Mouse (Mus musculus): ENCODE measurements around the gene Ice2. TPM values are rescaled to one million over a fixed set of nuclear protein-coding genes. Genes with fewer than 3 reads are reported as not detected.

Gene Ice2
- polyA plus RNA-seq, 1 experiment from 2014 or later = 12.6 TPM

DNA sequence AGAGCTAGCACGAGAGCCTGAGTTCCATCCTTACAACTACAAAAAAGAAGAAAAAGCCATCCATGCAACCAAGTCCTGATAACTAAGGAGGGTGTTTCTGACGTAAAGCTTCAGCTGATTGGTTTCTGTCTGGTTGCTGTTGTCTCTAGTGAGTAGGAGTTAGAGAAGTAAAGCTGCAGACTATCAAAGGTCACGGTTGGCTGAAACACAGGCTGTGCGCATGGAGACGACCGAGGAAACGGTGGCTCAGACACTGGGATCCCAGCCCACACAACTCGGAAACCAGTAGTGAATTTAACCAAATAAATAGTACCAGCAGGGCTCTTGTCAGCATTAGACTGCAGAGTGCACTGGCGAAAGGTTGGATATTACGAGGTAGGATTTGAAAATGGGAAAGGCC, 37.5 kb downstream of the Ice2 start:
- Histone ChIP-seq H3K4me2 (ENCODE audit: low read depth, low read length) (no peak overlapping the region), H3K9ac (ENCODE audit: low read length) (no peak overlapping the region), H3K36me3 (ENCODE audit: control insufficient read depth, insufficient read depth) (peaks cover 7% of the 10 kb centered on the region; the same call in 1 of the 2 replicates), H3K4me3 (ENCODE audit: low read length) (no peak overlapping the region), H3K4me1 (ENCODE audit: control insufficient read depth, insufficient read depth, low read length) (peaks cover 2% of the 10 kb centered on the region; the same call in 1 of the 2 replicates), H3K27ac (ENCODE audit: low read length) (no peak overlapping the region), H3K9me3 (replicated peaks; ENCODE audit: control insufficient read depth, low read length) (no peaks in the 10 kb centered on the region), H3K27me3 (ENCODE audit: control insufficient read depth, insufficient read depth, low read length) (no peaks in the 10 kb centered on the region)
- no peak for ATAC-seq (replicated peaks; ENCODE audit: extremely low read depth, insufficient read depth, low FRiP score)
- 80% methylated on average over 10 of the region's 10 CpGs for WGBS

DNA sequence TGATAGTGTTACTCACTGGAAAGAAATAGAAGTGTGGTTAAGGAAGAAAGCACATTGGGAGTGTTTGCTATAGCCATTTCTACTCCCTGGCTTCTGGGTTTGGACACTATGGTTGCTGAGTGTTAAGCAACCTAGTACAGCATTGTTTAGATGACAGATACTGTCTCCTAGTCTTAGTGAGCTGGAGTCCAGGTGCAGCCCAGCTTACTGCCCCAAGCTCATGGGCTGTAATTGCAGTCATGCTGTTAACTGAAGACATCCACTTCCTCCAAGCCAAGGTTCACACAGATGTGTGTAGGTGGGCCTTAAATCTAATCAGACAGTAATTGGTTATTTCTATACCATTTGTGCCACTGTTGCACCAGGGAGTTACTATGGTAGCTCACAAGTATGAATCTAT, 38.0 kb downstream of the Ice2 start:
- no peak for ATAC-seq (replicated peaks; ENCODE audit: extremely low read depth, insufficient read depth, low FRiP score)

DNA sequence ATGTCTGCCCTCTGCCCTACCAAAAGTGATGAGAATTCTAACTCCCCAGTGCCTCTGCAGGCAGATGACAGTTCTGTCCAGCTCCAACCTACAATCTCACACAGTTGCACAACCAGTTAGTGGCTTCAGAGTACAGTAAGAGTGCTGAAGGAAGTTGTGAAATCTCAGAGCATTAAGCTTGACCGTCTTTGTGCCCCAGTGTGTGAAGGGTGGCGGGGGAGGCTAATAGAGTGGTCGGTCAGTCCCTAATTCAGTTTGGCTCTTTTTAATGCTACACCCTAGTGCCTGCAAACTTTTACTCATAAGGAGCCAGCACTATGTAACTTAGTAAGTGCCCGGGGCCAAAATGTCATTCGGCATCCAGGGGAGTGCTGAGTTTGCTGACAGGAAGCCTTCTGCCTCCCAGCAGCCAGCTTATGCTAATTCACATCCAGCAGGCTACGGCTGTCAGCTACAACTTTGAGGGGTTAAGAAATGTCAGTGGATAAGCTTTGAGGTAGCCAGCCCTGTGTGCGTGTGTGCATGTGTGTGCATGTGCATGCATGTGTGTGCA, 42.2 kb downstream of the Ice2 start:
- Histone ChIP-seq H3K27ac (ENCODE audit: low read length) (peak overlapping the region; percentile 27), H3K9me3 (replicated peaks; ENCODE audit: control insufficient read depth, low read length) (no peaks in the 10 kb centered on the region), H3K4me2 (ENCODE audit: low read depth, low read length) (no peak overlapping the region), H3K27me3 (ENCODE audit: control insufficient read depth, insufficient read depth, low read length) (no peaks in the 10 kb centered on the region), H3K4me1 (ENCODE audit: control insufficient read depth, insufficient read depth, low read length) (peaks cover 9% of the 10 kb centered on the region), H3K36me3 (ENCODE audit: control insufficient read depth, insufficient read depth) (no peaks in the 10 kb centered on the region), H3K9ac (ENCODE audit: low read length) (peak overlapping the region; percentile 25; the same call in 1 of the 2 replicates), H3K4me3 (ENCODE audit: low read length) (no peak overlapping the region)
- no peak for ATAC-seq (replicated peaks; ENCODE audit: extremely low read depth, insufficient read depth, low FRiP score)
- 30% methylated on average over 7 of the region's 7 CpGs for WGBS

More for the DNA sequence above, 38.0 kb downstream of the Ice2 start:
- no peaks in the 10 kb centered on the region for H3K9me3 ChIP-seq (replicated peaks; ENCODE audit: control insufficient read depth, low read length)
- H3K4me1 ChIP-seq (ENCODE audit: control insufficient read depth, insufficient read depth, low read length) = peaks cover 2% of the 10 kb centered on the region; the same call in 1 of the 2 replicates
- H3K27ac ChIP-seq (ENCODE audit: low read length) = no peak overlapping the region
- H3K27me3 ChIP-seq (ENCODE audit: control insufficient read depth, insufficient read depth, low read length) = no peaks in the 10 kb centered on the region
- H3K9ac ChIP-seq (ENCODE audit: low read length) = no peak overlapping the region
- peaks cover 2% of the 10 kb centered on the region; the same call in 1 of the 2 replicates for H3K36me3 ChIP-seq (ENCODE audit: control insufficient read depth, insufficient read depth)
- H3K4me2 ChIP-seq (ENCODE audit: low read depth, low read length) = no peak overlapping the region
- H3K4me3 ChIP-seq (ENCODE audit: low read length) = no peak overlapping the region

DNA sequence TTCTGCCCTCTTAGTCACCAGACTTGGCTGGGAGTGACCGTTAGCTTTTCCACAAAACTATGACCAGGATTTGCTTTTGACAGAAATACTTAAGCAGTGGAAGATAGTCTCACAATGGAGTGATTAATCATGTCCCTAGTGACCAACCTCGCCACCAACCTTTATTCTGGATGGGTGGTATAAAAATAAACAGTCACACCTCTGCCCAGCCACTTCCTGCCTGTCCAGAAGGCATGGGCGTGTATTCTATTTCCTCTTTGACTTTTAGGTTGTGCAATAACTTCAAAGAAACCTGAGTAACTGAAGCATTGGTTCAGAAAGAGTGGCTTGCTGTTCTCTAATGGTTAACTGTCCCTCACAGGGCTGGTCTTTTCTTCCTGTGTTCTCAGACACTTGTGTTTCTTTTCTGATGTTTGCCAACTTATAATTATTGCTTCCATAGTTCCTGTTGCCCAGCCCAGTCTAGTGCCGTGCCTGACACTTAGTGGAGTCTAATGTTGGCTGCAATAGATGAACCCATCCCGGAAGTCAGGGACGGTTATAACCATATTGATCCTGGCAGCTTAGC, 44.8 kb downstream of the Ice2 start:
- no peaks in the 10 kb centered on the region for H3K27me3 ChIP-seq (ENCODE audit: control insufficient read depth, insufficient read depth, low read length)
- H3K9me3 ChIP-seq (replicated peaks; ENCODE audit: control insufficient read depth, low read length) = no peaks in the 10 kb centered on the region
- 47% methylated on average over 6 of the region's 6 CpGs for WGBS
- H3K36me3 ChIP-seq (ENCODE audit: control insufficient read depth, insufficient read depth) = no peaks in the 10 kb centered on the region
- no peak overlapping the region for H3K4me2 ChIP-seq (ENCODE audit: low read depth, low read length)
- H3K4me1 ChIP-seq (ENCODE audit: control insufficient read depth, insufficient read depth, low read length) = peaks cover 9% of the 10 kb centered on the region
- no peak overlapping the region for H3K27ac ChIP-seq (ENCODE audit: low read length)
- no peak overlapping the region for H3K4me3 ChIP-seq (ENCODE audit: low read length)
- ATAC-seq (replicated peaks; ENCODE audit: extremely low read depth, insufficient read depth, low FRiP score) = no peak
- H3K9ac ChIP-seq (ENCODE audit: low read length) = no peak overlapping the region

DNA sequence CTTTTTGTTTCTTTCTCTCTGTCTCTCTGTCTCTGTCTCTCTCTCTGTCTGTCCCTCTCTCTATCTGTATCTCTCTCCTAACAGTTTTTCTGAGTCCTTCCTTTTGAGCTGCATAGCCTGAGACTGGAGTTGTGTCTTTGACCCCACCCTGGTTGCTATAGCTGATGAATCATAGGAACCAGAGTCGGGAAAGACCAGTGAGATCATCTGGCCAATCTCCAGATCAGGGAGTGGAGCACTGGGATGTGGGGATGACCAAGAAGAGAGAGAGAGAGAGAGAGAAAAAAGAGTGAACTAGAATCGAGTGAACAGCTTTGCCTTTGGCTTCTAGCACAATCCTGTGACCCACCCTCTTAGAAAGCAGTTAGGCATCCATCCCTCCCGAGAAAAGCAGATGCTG, 45.5 kb downstream of the Ice2 start:
- peaks cover 9% of the 10 kb centered on the region for H3K4me1 ChIP-seq (ENCODE audit: control insufficient read depth, insufficient read depth, low read length)

DNA sequence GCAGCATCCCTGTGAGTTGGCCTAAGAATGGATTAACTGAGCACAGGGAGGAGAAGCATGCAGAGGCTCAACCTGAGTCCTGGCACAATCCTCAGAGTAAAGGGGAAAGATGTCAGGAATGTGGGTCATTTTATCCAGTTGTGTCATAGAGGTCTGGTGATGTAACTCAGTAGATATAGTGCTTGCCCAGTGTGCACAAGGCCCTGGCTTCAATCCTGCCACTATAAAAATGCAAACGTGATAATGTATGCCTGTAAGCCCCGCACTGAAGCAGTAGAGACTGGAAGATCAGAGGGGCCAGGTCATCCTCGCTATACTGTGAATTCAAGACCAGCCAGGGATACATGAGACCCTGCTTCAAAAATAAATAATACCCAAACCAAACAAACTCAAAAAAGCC, 51.1 kb downstream of the Ice2 start:
- Histone ChIP-seq H3K4me2 (ENCODE audit: low read depth, low read length) (no peak overlapping the region), H3K36me3 (ENCODE audit: control insufficient read depth, insufficient read depth) (no peaks in the 10 kb centered on the region), H3K27me3 (ENCODE audit: control insufficient read depth, insufficient read depth, low read length) (no peaks in the 10 kb centered on the region), H3K27ac (ENCODE audit: low read length) (no peak overlapping the region), H3K4me3 (ENCODE audit: low read length) (no peak overlapping the region), H3K9ac (ENCODE audit: low read length) (no peak overlapping the region), H3K4me1 (ENCODE audit: control insufficient read depth, insufficient read depth, low read length) (peaks cover 5% of the 10 kb centered on the region), H3K9me3 (replicated peaks; ENCODE audit: control insufficient read depth, low read length) (no peaks in the 10 kb centered on the region)
- no peak for ATAC-seq (replicated peaks; ENCODE audit: extremely low read depth, insufficient read depth, low FRiP score)
- WGBS = 50% methylated on average over 3 of the region's 3 CpGs

More for the DNA sequence above, 45.5 kb downstream of the Ice2 start:
- 33% methylated on average over 3 of the region's 3 CpGs for WGBS
- Histone ChIP-seq H3K9ac (ENCODE audit: low read length) (no peak overlapping the region), H3K27me3 (ENCODE audit: control insufficient read depth, insufficient read depth, low read length) (no peaks in the 10 kb centered on the region), H3K27ac (ENCODE audit: low read length) (no peak overlapping the region), H3K36me3 (ENCODE audit: control insufficient read depth, insufficient read depth) (no peaks in the 10 kb centered on the region), H3K4me3 (ENCODE audit: low read length) (no peak overlapping the region), H3K9me3 (replicated peaks; ENCODE audit: control insufficient read depth, low read length) (no peaks in the 10 kb centered on the region), H3K4me2 (ENCODE audit: low read depth, low read length) (no peak overlapping the region)
- peak; percentile 59; the same call in 1 of the 2 replicates for ATAC-seq (replicated peaks; ENCODE audit: extremely low read depth, insufficient read depth, low FRiP score)

DNA sequence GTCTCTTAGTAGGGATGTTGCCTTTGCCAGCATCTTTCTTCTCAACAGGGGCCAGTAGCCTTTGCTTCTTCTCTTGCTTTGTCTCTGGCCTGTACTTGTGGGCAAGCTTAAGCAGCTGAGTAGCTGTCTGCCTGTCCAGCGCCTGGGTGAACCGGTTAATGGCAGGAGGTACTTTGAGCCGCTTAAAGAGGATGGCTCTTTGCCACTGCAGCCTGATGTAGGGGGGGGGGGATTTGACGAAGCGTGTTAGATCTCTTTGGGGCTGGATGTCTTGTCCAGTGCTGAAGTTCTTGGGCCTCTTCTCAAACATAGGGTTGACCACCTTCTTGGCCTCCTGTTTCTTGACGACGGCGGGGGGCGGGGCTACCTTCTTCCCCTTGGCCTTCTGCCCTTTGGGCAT, 52.9 kb downstream of the Ice2 start:
- no peak overlapping the region for H3K9ac ChIP-seq (ENCODE audit: low read length)
- no peak overlapping the region for H3K4me2 ChIP-seq (ENCODE audit: low read depth, low read length)
- WGBS = 87% methylated on average over 9 of the region's 9 CpGs
- H3K36me3 ChIP-seq (ENCODE audit: control insufficient read depth, insufficient read depth) = no peaks in the 10 kb centered on the region
- no peaks in the 10 kb centered on the region for H3K27me3 ChIP-seq (ENCODE audit: control insufficient read depth, insufficient read depth, low read length)
- H3K4me3 ChIP-seq (ENCODE audit: low read length) = no peak overlapping the region
- no peak for ATAC-seq (replicated peaks; ENCODE audit: extremely low read depth, insufficient read depth, low FRiP score)
- H3K27ac ChIP-seq (ENCODE audit: low read length) = no peak overlapping the region
- H3K4me1 ChIP-seq (ENCODE audit: control insufficient read depth, insufficient read depth, low read length) = peaks cover 13% of the 10 kb centered on the region
- no peaks in the 10 kb centered on the region for H3K9me3 ChIP-seq (replicated peaks; ENCODE audit: control insufficient read depth, low read length)

DNA sequence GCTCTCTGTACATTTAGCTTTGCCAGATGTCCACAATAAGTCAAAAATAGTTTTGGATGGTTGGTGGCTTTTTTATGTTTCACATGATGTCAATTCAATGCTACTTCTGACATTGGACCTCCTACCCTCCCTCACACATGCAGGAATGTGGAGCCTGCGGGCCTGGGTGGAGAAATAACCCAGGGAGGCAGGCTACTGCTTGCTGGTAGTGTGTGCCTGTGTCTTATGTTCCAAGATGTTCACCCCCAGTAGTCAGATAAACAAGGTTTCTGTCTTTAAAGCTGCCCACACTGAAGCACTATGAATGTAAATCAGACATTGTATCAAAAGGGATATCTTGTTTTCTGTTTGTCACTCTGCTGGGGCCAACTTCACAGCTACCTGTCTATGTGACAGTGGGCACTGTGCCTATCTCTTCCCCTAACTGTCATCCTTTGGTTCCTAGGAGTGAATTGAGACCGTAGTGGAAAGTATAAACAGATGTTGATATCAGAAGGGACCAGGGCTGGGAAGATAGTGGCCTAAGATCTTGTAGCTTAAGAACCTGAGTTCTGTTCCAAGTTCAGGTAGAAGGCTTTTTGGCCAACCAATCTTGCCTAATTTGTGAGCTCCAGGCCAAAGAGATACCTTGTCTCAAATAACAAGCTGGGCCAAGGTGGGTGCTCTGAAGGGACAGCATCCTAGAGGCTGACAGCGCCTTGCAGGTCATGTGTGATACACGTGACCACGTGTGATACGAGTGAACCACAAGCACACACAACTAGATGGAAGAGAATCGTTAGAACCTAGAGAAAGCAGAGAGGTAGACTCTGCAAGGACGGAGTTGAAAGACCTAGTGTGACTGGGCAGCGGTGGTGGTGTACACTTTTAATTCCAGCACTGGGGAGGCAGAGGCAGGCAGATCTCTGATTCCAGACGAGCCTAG, 54.4 kb downstream of the Ice2 start:
- Histone ChIP-seq H3K9ac (ENCODE audit: low read length) (no peak overlapping the region), H3K27ac (ENCODE audit: low read length) (peak overlapping the region; percentile 98), H3K4me1 (ENCODE audit: control insufficient read depth, insufficient read depth, low read length) (peaks cover 28% of the 10 kb centered on the region), H3K4me3 (ENCODE audit: low read length) (no peak overlapping the region), H3K4me2 (ENCODE audit: low read depth, low read length) (no peak overlapping the region), H3K27me3 (ENCODE audit: control insufficient read depth, insufficient read depth, low read length) (no peaks in the 10 kb centered on the region), H3K36me3 (ENCODE audit: control insufficient read depth, insufficient read depth) (no peaks in the 10 kb centered on the region), H3K9me3 (replicated peaks; ENCODE audit: control insufficient read depth, low read length) (no peaks in the 10 kb centered on the region)
- 88% methylated on average over 10 of the region's 10 CpGs for WGBS
- ATAC-seq (replicated peaks; ENCODE audit: extremely low read depth, insufficient read depth, low FRiP score) = no peak

All from heart, embryonic 16.5 days (tissue).